Comparison of ENCODE assay signal across 17 mouse cellular contexts in genomic region chr11:86621139-86621538, GRCm38 (mm10).
A peak's percentile ranks its signal among the peaks of the same experiment; 100 is the strongest.
DNase-seq lines count a peak whose midpoint lies in the region; ATAC-seq and TF ChIP-seq lines count a peak whose summit lies in the region.
"Had no signal": no experiment of that assay in that cellular context is flagged by ENCODE, and none has a peak within 500 bp of the region (broad histone marks: within the 10 kb centered on the region; RNA-seq: fewer than 3 reads in every experiment).

No protein-coding gene starts in this region.

- no peaks in the 10 kb centered on the region for H3K36me3 ChIP-seq in forebrain, embryonic 12.5 days (replicated peaks)
- H3K36me3 ChIP-seq in midbrain, embryonic 14.5 days (ENCODE audit: control insufficient read depth, insufficient read depth, low read length) = no peaks in the 10 kb centered on the region
- H3K36me3 ChIP-seq: embryonic facial prominence, embryonic 12.5 days; limb, embryonic 15.5 days; midbrain, embryonic 13.5 days; neural tube, embryonic 12.5 days had no signal

- H3K27me3 ChIP-seq in forebrain, embryonic 12.5 days = no peaks in the 10 kb centered on the region
- H3K27me3 ChIP-seq in midbrain, embryonic 14.5 days (ENCODE audit: control insufficient read depth, insufficient read depth, low read length) = no peaks in the 10 kb centered on the region
- H3K27me3 ChIP-seq: embryonic facial prominence, embryonic 12.5 days; forebrain, embryonic 13.5 days; limb, embryonic 15.5 days; midbrain, embryonic 13.5 days; neural tube, embryonic 12.5 days had no signal

- peak overlapping the region; percentile 83 for H3K27ac ChIP-seq in gastrocnemius, adult 2 months
- H3K27ac ChIP-seq in forebrain, embryonic 12.5 days = no peak overlapping the region
- H3K27ac ChIP-seq in midbrain, embryonic 14.5 days (replicated peaks; ENCODE audit: low read depth, low read length) = no peak overlapping the region
- H3K27ac ChIP-seq: embryonic facial prominence, embryonic 12.5 days; forebrain, embryonic 13.5 days; limb, embryonic 15.5 days; macrophage; midbrain, embryonic 13.5 days; neural tube, embryonic 12.5 days had no signal

- intact Hi-C loops in gastrocnemius, adult 2 months (cut with DNase I) = no loop called here

- H3K4me2 ChIP-seq in forebrain, embryonic 12.5 days = no peak overlapping the region
- no peak overlapping the region for H3K4me2 ChIP-seq in midbrain, embryonic 14.5 days (ENCODE audit: low read length)
- H3K4me2 ChIP-seq: embryonic facial prominence, embryonic 12.5 days; forebrain, embryonic 13.5 days; limb, embryonic 15.5 days; lung, embryonic 14.5 days; midbrain, embryonic 13.5 days; neural tube, embryonic 12.5 days had no signal

- H3K4me3 ChIP-seq in gastrocnemius, adult 2 months = peak overlapping the region; percentile 60
- no peak overlapping the region for H3K4me3 ChIP-seq in forebrain, embryonic 12.5 days (replicated peaks)
- no peak overlapping the region for H3K4me3 ChIP-seq in midbrain, embryonic 14.5 days (replicated peaks; ENCODE audit: low read depth, low read length)
- H3K4me3 ChIP-seq: embryonic facial prominence, embryonic 12.5 days; forebrain, embryonic 13.5 days; limb, embryonic 15.5 days; midbrain, embryonic 13.5 days; neural tube, embryonic 12.5 days had no signal

- TF ChIP-seq CTCF in gastrocnemius, adult 2 months (IDR thresholded peaks at IDR 0.05) = no peak

- H3K9ac ChIP-seq in forebrain, embryonic 12.5 days = no peak overlapping the region
- H3K9ac ChIP-seq in midbrain, embryonic 14.5 days (replicated peaks; ENCODE audit: low read length) = no peak overlapping the region
- H3K9ac ChIP-seq: embryonic facial prominence, embryonic 12.5 days; forebrain, embryonic 13.5 days; limb, embryonic 15.5 days; lung, embryonic 14.5 days; midbrain, embryonic 13.5 days; neural tube, embryonic 12.5 days had no signal

- no peaks in the 10 kb centered on the region for H3K9me3 ChIP-seq in forebrain, embryonic 12.5 days
- no peaks in the 10 kb centered on the region for H3K9me3 ChIP-seq in midbrain, embryonic 14.5 days (ENCODE audit: control insufficient read depth, low read length)
- H3K9me3 ChIP-seq: embryonic facial prominence, embryonic 12.5 days; forebrain, embryonic 13.5 days; limb, embryonic 15.5 days; midbrain, embryonic 13.5 days; neural tube, embryonic 12.5 days had no signal

- no peaks in the 10 kb centered on the region for H3K4me1 ChIP-seq in forebrain, embryonic 12.5 days
- no peaks in the 10 kb centered on the region for H3K4me1 ChIP-seq in midbrain, embryonic 14.5 days (ENCODE audit: control insufficient read depth, insufficient read depth, low read length)
- H3K4me1 ChIP-seq: forebrain, embryonic 13.5 days; limb, embryonic 15.5 days; neural tube, embryonic 12.5 days had no signal

- no peak for DNase-seq in gastrocnemius, adult 2 months
- no peak for DNase-seq in gastrocnemius, adult 8-10 months (ENCODE audit: low spot score in 2 of 2)
- peak; percentile 12 for DNase-seq in right cerebral cortex, postnatal 4 days
- no peak for DNase-seq in right cerebral cortex, postnatal 10 days (ENCODE audit: low spot score in 2 of 2)
- DNase-seq in midbrain, embryonic 14.5 days = no peak
- DNase-seq: kidney, adult 8-10 months; lung, embryonic 14.5 days had no signal

- WGBS in forebrain, embryonic 12.5 days = 95% methylated on average over 13 of the region's 13 CpGs
- WGBS in midbrain, embryonic 14.5 days = 96% methylated on average over 13 of the region's 13 CpGs

- ATAC-seq in activated CD4-positive, CD25-positive, alpha-beta regulatory T cell, adult 4 months = peak; percentile 58
- ATAC-seq in inflammation-experienced regulatory T-cells, adult 6 months = peak; percentile 74
- ATAC-seq in forebrain, embryonic 12.5 days (ENCODE audit: low FRiP score) = no peak
- no peak for ATAC-seq in midbrain, embryonic 14.5 days (ENCODE audit: low FRiP score, low TSS enrichment)
- ATAC-seq: forebrain, embryonic 13.5 days; hindbrain, embryonic 16.5 days; midbrain, embryonic 13.5 days had no signal

Comparison
In these comparisons a context has a peak if more than half of its experiments do, and no peak if none do; other contexts are left out.
1. ATAC-seq: peak in activated CD4-positive, CD25-positive, alpha-beta regulatory T cell, adult 4 months (single experiment) and inflammation-experienced regulatory T-cells, adult 6 months (single experiment); none in forebrain, embryonic 12.5 days (single experiment) and midbrain, embryonic 14.5 days (single experiment).